Mouse (Mus musculus): ENCODE results near the gene Rab11b.

GRCm38 (mm10) chr17:33784939-33785338 lies 24.6 kb upstream of the Rab11b start:
- TF ChIP-seq CTCF (IDR thresholded peaks at IDR 0.05; ENCODE audit: extremely low read depth, insufficient read depth, insufficient read length, insufficient replicate concordance) (no peak), POLR2A (IDR thresholded peaks at IDR 0.05; ENCODE audit: low read depth, low read length) (no peak)
